Mouse (Mus musculus) spleen, adult 2 months (tissue): Measurements from ENCODE around the gene Capn15. TPM values are rescaled to one million over a fixed set of nuclear protein-coding genes. Genes with fewer than 3 reads are reported as not detected.

Experiments
- DNase-seq, 2 experiments: peaks; one replicate each; pipeline versions ENCODE4 v3.0.0 to v3.0.0-alpha.2; 2012 to 2021; ENCODE audit warnings: low spot score in 2 of 2, low read depth in 1 of 2
- H3K27ac ChIP-seq: fragments of 200-500 bp; 2 replicates; pipeline ENCODE4 v1.5.1; 2012; ENCODE audit warnings: low read length, inconsistent platforms; ENCODE audit not compliant: insufficient read depth
- H3K27me3 ChIP-seq: fragments of 200-500 bp; 2 replicates; pipeline ENCODE4 v1.6.1; 2012; ENCODE audit warnings: mild to moderate bottlenecking, moderate library complexity, low read length, inconsistent platforms; ENCODE audit not compliant: control insufficient read depth, insufficient read depth
- H3K36me3 ChIP-seq: fragments of 200-500 bp; 2 replicates; pipeline ENCODE4 v1.6.1; 2012; ENCODE audit warnings: mild to moderate bottlenecking, low read length, inconsistent platforms; ENCODE audit not compliant: control insufficient read depth, insufficient read depth
- H3K4me1 ChIP-seq: fragments of 200-500 bp; 2 replicates; pipeline ENCODE4 v1.6.1; 2011; ENCODE audit warnings: inconsistent platforms; ENCODE audit not compliant: control insufficient read depth, insufficient read depth, insufficient read length
- H3K4me3 ChIP-seq: fragments of 200-500 bp; 2 replicates; pipeline ENCODE4 v1.5.1; 2011; ENCODE audit warnings: mild to moderate bottlenecking, inconsistent platforms; ENCODE audit not compliant: insufficient read depth, insufficient read length; ENCODE audit errors: extremely low read depth
- CTCF ChIP-seq: fragments of 200-500 bp; IDR thresholded peaks from 2 replicates; pipeline ENCODE4 v1.5.1; 2011; ENCODE audit warnings: mild to moderate bottlenecking, inconsistent platforms; ENCODE audit not compliant: insufficient read depth, insufficient read length, insufficient replicate concordance; ENCODE audit errors: extremely low read depth
- POLR2A ChIP-seq: fragments of 200-500 bp; IDR thresholded peaks from 2 replicates; pipeline ENCODE4 v1.6.1; 2011; ENCODE audit warnings: low read depth, low read length, inconsistent platforms
- WGBS: fragments of 180-500 bp; shearing (Covaris S2); methylation state at CpG from one replicate; pipeline ENCODE4 v1.1.7; 2018; 5-methylcytosine and 5-hydroxymethylcytosine counted together
- polyA plus RNA-seq: library from polyadenylated mRNA; depleted of rRNA; stranded (reverse); fragments of >200 nt; gene quantifications from 2 replicates; pipeline ENCODE4 v1.2.3, GENCODE M21; 2012

The Capn15 gene
- polyA plus RNA-seq, 1 experiment = 35.0 TPM

- Histone ChIP-seq H3K27ac (no peak overlapping the region), H3K4me3 (no peak overlapping the region), H3K4me1 (no peaks in the 10 kb centered on the region), H3K36me3 (peaks cover 9% of the 10 kb centered on the region), H3K27me3 (no peaks in the 10 kb centered on the region)
- TF ChIP-seq CTCF = no peak
- no peak for TF ChIP-seq POLR2A
- 95% methylated on average over 14 of the region's 14 CpGs for WGBS
- no peak for DNase-seq
These were observed 28.0 kb downstream of the Capn15 start for GRCm38 (mm10) chr17:25957586-25958051.

- Histone ChIP-seq H3K27ac (no peak overlapping the region), H3K4me1 (peaks cover 3% of the 10 kb centered on the region; the same call in 1 of the 2 replicates), H3K36me3 (peaks cover 9% of the 10 kb centered on the region), H3K4me3 (no peak overlapping the region), H3K27me3 (peaks cover 6% of the 10 kb centered on the region)
- 92% methylated on average over 7 of the region's 7 CpGs for WGBS
- TF ChIP-seq POLR2A (no peak), CTCF (no peak)
- no peak for DNase-seq
These were observed 29.0 kb downstream of the Capn15 start for GRCm38 (mm10) chr17:25956631-25957030.

GRCm38 (mm10) chr17:25956201-25956600 lies 29.4 kb downstream of the Capn15 start:
- H3K27me3 ChIP-seq = peaks cover 10% of the 10 kb centered on the region
- peaks cover 7% of the 10 kb centered on the region for H3K36me3 ChIP-seq
- H3K4me1 ChIP-seq = peaks cover 4% of the 10 kb centered on the region; the same call in 1 of the 2 replicates
- no peak for DNase-seq
- no peak for TF ChIP-seq CTCF
- TF ChIP-seq POLR2A = no peak
- H3K27ac ChIP-seq = no peak overlapping the region
- 82% methylated on average over 7 of the region's 7 CpGs for WGBS
- H3K4me3 ChIP-seq = no peak overlapping the region

GRCm38 (mm10) chr17:25955736-25956135 lies 29.9 kb downstream of the Capn15 start:
- 54% methylated on average over 3 of the region's 3 CpGs for WGBS
- no peak overlapping the region for H3K27ac ChIP-seq

DNA sequence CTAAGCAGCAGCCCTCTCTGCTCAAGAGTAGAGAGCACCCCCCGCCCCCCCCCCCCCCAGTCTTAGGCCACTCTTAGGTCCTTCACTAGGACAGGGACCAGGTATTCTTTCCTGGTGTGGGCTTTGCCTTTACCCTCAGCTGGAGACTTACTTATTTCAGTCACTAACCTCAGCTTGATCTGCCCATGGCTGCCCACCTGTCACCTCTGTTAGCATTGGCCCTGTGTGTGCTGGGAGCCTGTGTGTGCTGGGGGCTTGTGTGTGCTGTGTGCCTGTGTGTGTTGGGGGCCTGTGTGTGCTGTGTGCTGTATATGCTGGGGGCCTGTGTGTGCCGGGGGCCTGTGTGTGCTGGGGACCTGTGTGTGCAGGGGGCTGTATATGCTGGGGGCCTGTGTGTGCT lies 30.9 kb downstream of the Capn15 start:
- H3K36me3 ChIP-seq = no peaks in the 10 kb centered on the region; the same call in 1 of the 2 replicates
- DNase-seq = no peak
- peaks cover 4% of the 10 kb centered on the region; the same call in 1 of the 2 replicates for H3K4me1 ChIP-seq
- WGBS = 91% methylated on average over 2 of the region's 2 CpGs
- H3K4me3 ChIP-seq = no peak overlapping the region
- peaks cover 12% of the 10 kb centered on the region for H3K27me3 ChIP-seq
- TF ChIP-seq CTCF = no peak
- no peak for TF ChIP-seq POLR2A
- no peak overlapping the region for H3K27ac ChIP-seq

More at GRCm38 (mm10) chr17:25955736-25956135, 29.9 kb downstream of the Capn15 start:
- H3K27me3 ChIP-seq = peaks cover 12% of the 10 kb centered on the region
- DNase-seq = no peak
- H3K4me1 ChIP-seq = peaks cover 4% of the 10 kb centered on the region; the same call in 1 of the 2 replicates
- no peak overlapping the region for H3K4me3 ChIP-seq
- no peak for TF ChIP-seq POLR2A
- peaks cover 7% of the 10 kb centered on the region for H3K36me3 ChIP-seq

DNA sequence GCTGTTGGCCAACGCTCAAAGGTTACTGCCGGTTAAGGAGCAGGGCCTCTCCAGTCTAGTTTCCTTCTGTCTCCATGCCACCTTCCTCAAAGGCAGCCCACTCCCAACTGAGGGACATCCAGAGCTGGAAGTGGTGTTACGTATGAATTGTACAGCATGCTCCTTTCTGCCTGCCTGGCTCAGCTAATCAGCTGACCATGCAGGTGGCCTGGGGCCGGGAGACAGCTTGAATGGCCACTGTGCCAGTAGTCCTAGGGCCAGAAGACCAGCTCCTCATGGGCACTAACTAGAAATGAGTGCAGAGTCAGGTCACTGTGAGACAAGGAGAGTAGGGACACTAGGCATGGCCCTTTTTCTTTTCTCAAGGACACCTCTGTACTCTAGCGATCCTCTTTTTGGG lies 32.4 kb downstream of the Capn15 start:
- H3K27me3 ChIP-seq = peaks cover 12% of the 10 kb centered on the region
- H3K36me3 ChIP-seq = no peaks in the 10 kb centered on the region
- TF ChIP-seq CTCF (no peak), POLR2A (no peak)
- no peak overlapping the region for H3K4me3 ChIP-seq
- 91% methylated on average over 5 of the region's 5 CpGs for WGBS
- H3K27ac ChIP-seq = no peak overlapping the region
- H3K4me1 ChIP-seq = peaks cover 4% of the 10 kb centered on the region; the same call in 1 of the 2 replicates
- no peak for DNase-seq

DNA sequence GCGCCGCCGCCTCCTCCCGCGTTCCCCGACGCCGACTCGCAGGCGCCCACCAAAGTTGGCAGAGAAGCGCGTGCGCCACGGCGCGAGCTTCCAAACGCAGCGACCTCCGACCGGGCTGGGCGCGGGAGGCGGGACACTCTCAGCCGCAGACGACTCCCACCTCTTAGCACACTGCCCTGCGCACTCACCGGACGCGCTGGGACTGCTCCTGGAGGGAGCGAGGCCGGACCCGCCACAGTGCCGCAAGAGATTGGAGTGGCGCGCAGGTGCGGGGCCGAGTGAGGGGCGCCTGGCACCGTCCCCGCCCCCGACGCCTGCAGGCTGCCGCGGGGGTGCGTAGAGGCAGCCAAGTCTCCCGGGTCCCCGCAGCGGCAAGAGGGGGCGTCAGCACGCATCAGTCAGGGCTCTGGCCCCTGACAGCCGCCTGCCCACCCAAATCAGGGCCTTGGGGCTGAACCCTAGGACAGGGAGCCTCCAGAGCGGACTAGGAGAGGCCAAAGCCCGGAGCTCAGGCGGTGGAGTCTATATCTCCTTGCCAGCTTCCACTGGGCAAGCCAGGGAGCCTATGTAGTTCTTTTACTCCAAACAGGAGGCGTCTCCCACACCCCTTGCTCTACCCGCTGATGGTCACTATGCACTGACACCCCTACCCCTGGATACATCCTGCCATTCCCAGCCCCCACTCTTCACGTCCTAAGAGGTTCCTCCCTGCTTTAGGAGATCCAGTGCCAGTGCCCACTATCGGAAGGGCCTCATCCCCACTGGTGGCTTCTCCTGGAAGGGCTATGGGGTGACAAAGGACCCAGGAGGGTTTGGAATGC lies 33.6 kb downstream of the Capn15 start, which contains the start of gene A930017K11Rik:
A930017K11Rik (minus strand) TSS at position 763 of the 821 bp plus-strand sequence.
- Histone ChIP-seq H3K36me3 (no peaks in the 10 kb centered on the region), H3K4me1 (peaks cover 4% of the 10 kb centered on the region; the same call in 1 of the 2 replicates), H3K27ac (no peak within 1 kb of the TSS), H3K27me3 (peaks cover 12% of the 10 kb centered on the region), H3K4me3 (no peak within 1 kb of the TSS)
- no peak for DNase-seq
- no peak for TF ChIP-seq POLR2A
- 6% methylated on average over 58 of the region's 58 CpGs for WGBS
